Mouse (Mus musculus): ENCODE measurements around the gene Cga. TPM values are rescaled to one million over a fixed set of nuclear protein-coding genes. Genes with fewer than 3 reads are reported as not detected.

The Cga gene
- total and polyA plus RNA-seq, 3 experiments = not detected

DNA sequence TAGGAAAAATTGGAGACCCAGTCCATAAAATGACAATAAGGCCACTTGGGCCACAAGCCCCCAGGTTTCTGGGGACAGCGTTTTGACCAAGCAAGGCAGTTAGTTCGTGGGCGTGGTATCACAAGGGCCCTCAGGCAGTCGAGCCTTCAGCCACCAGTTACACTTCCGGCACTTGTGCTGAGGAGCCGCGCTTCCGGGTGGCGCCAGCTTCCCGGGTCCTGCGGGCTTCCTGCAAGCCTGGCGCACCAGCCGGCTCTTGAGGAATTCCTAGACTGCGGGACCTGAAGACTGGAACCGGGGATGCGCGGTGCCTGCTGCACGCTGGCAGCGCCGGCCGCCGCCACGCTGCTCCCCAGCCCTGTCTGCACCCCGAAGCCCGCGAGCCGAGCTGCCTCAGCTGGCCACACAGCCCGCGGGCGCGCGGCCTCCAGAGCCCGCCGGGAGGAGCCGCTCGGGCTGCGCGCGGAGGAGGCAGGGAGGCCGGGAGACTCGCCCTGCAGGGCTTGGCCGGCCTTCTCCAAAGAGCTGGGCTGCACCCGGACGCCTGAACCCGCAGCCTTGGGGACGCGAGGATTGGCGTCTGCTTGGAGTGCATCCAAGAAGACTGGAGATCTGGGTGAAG is 7.0 kb upstream of the Cga start (continued):
- TF ChIP-seq ETS1 (conservative IDR thresholded peaks at IDR 0.05; ENCODE audit: low read depth, low read length) = no peak
- TF ChIP-seq BHLHE40 (IDR thresholded peaks at IDR 0.05; ENCODE audit: low read depth, low read length) = peak; percentile 47
- TF ChIP-seq CTCF (conservative IDR thresholded peaks at IDR 0.05 in 1 of 2, IDR thresholded peaks at IDR 0.05 in 1 of 2; ENCODE audit: low read depth in 2 of 2, low read length in 2 of 2) = no peak
- no peak for TF ChIP-seq MAZ (IDR thresholded peaks at IDR 0.05; ENCODE audit: low read depth, low read length)
- TF ChIP-seq PAX5 (IDR thresholded peaks at IDR 0.05; ENCODE audit: low read length) = no peak
- TF ChIP-seq IRF4 (IDR thresholded peaks at IDR 0.05; ENCODE audit: low read depth, low read length) = peak; percentile 53
- TF ChIP-seq EP300 (IDR thresholded peaks at IDR 0.05; ENCODE audit: low read length) = no peak
- TF ChIP-seq TBP (conservative IDR thresholded peaks at IDR 0.05; ENCODE audit: low read depth, low read length) = peak; percentile 95
- TF ChIP-seq TCF12 (IDR thresholded peaks at IDR 0.05; ENCODE audit: low read depth, low read length) = peak; percentile 98
- TF ChIP-seq UBTF (IDR thresholded peaks at IDR 0.05; ENCODE audit: low read depth, low read length) = peak; percentile 96
- TF ChIP-seq MAX (IDR thresholded peaks at IDR 0.05; ENCODE audit: low read length) = 0 out of 2 replicates have a peak, but pooled peaks have one; percentile 50
- 0 out of 2 replicates have a peak, but pooled peaks have one; percentile 38 for TF ChIP-seq KAT2A (IDR thresholded peaks at IDR 0.05; ENCODE audit: insufficient replicate concordance, low read length)
- no peak for TF ChIP-seq USF2 (conservative IDR thresholded peaks at IDR 0.05; ENCODE audit: low read depth, low read length)
- no peak for TF ChIP-seq ZNF384 (IDR thresholded peaks at IDR 0.05; ENCODE audit: low read depth, low read length)
- TF ChIP-seq RCOR1 (conservative IDR thresholded peaks at IDR 0.05; ENCODE audit: low read depth, low read length) = no peak
- TF ChIP-seq POLR2AphosphoS2 (IDR thresholded peaks at IDR 0.05; ENCODE audit: low read depth, low read length) = 0 out of 2 replicates have a peak, but pooled peaks have one; percentile 42
- no peak for TF ChIP-seq JUN (IDR thresholded peaks at IDR 0.05; ENCODE audit: insufficient read depth, low read depth, low read length)

GRCm38 (mm10) chr4:34887295-34887694 is 6.3 kb upstream of the Cga start:
- Histone ChIP-seq H3K9ac (ENCODE audit: insufficient read depth, low read depth) (peak overlapping the region; percentile 72), H3K27me3 (replicated peaks) (peaks cover 1% of the 10 kb centered on the region), H3K4me2 (ENCODE audit: insufficient read depth, low read depth, poor library complexity, severe bottlenecking) (peak overlapping the region; percentile 88), H3K9me3 (replicated peaks; ENCODE audit: low read length) (no peaks in the 10 kb centered on the region), H3K36me3 (replicated peaks in 1 of 2; ENCODE audit: control insufficient read depth in 1 of 2, insufficient read depth in 1 of 2, low read length in 1 of 2) (no peaks in the 10 kb centered on the region), H3K4me1 (ENCODE audit: control insufficient read depth in 1 of 2, insufficient read depth in 2 of 2) (peaks cover 4 to 13% of the 10 kb centered on the region in 2 experiments; a peak in 3 of 4 replicates), H3K79me2 (replicated peaks; ENCODE audit: control insufficient read depth, extremely low read depth, insufficient read depth, poor library complexity, severe bottlenecking) (peaks cover 4% of the 10 kb centered on the region), H3K27ac (ENCODE audit: insufficient read depth, low read depth) (no peak overlapping the region), H3K4me3 (replicated peaks in 1 of 3; ENCODE audit: low read depth in 2 of 3, low read length in 2 of 3, poor library complexity in 1 of 3) (peak overlapping the region; percentile 61 to 78 (median 72))
- dilution Hi-C loops (cut with MboI; ENCODE audit: extremely low pct_ligation_motif_present, extremely low pct_unique_long_range_greater_than_20kb, low sequenced_read_pairs) = no loop called here
- in situ Hi-C loops (cut with MboI; ENCODE audit: low pct_ligation_motif_present, low pct_unique_long_range_greater_than_20kb, low sequenced_read_pairs) = no loop called here
- TF ChIP-seq CHD1 (IDR thresholded peaks at IDR 0.05; ENCODE audit: low read depth, low read length) = 0 out of 2 replicates have a peak, but pooled peaks have one; percentile 64
- no peak for TF ChIP-seq ZMIZ1 (IDR thresholded peaks at IDR 0.05; ENCODE audit: low read depth, low read length)
- TF ChIP-seq MXI1 (IDR thresholded peaks at IDR 0.05; ENCODE audit: low read depth, low read length) = 0 out of 2 replicates have a peak, but pooled peaks have one; percentile 29
- DNase-seq (ENCODE audit: extremely low read depth) = no peak
